Comparison of ENCODE assay signal across 8 mouse cellular contexts in genomic region chr9:45412287-45412686, GRCm38 (mm10). TPM values are rescaled to one million over a fixed set of nuclear protein-coding genes. Genes with fewer than 3 reads are reported as not detected.
DNase-seq lines count a peak whose midpoint lies in the region; ATAC-seq and TF ChIP-seq lines count a peak whose summit lies in the region.

No protein-coding gene starts in this region.

- H3K36me3 ChIP-seq in megakaryocyte, embryonic 14.5 days (replicated peaks; ENCODE audit: low read length), result no peaks in the 10 kb centered on the region

- no peaks in the 10 kb centered on the region for H3K4me1 ChIP-seq in cortical plate, adult 2 months (ENCODE audit: control insufficient read depth, insufficient read depth, low read length)
- peaks cover 40% of the 10 kb centered on the region for H3K4me1 ChIP-seq in megakaryocyte, embryonic 14.5 days

- DNase-seq in gastrocnemius, postnatal 14 days, result peak; percentile 87
- peak; percentile 94 for DNase-seq in induced T-regulatory cell, adult 2 months (ENCODE audit: low read depth)
- DNase-seq in left cerebral cortex, adult 2 months (ENCODE audit: extremely low spot score in 1 of 2, low spot score in 2 of 2), result peak; percentile 82 to 92
- DNase-seq in right cerebral cortex, postnatal 10 days (ENCODE audit: low spot score in 2 of 2), result peak; percentile 87 to 93
- peak; percentile 92 for DNase-seq in urinary bladder, postnatal 14 days (ENCODE audit: low spot score)

- peak; percentile 64 for ATAC-seq in activated CD4-positive, CD25-positive, alpha-beta regulatory T cell, adult 4 months

- H3K4me3 ChIP-seq in cortical plate, adult 2 months (ENCODE audit: insufficient read depth, low read length), result no peak overlapping the region
- no peak overlapping the region for H3K4me3 ChIP-seq in left cerebral cortex, adult 2 months
- H3K4me3 ChIP-seq in megakaryocyte, embryonic 14.5 days (replicated peaks), result peak overlapping the region; percentile 74

- TF ChIP-seq CTCF in cortical plate, adult 2 months (IDR thresholded peaks at IDR 0.05; ENCODE audit: extremely low read depth, insufficient read depth, low read length), result peak; percentile 85
- TF ChIP-seq CTCF in left cerebral cortex, adult 2 months (IDR thresholded peaks at IDR 0.05), result peak; percentile 93

- peaks cover 5% of the 10 kb centered on the region; the same call in 1 of the 2 replicates for H3K9me3 ChIP-seq in megakaryocyte, embryonic 14.5 days

- H3K27me3 ChIP-seq in megakaryocyte, embryonic 14.5 days (replicated peaks), result peaks cover 53% of the 10 kb centered on the region

- TF ChIP-seq POLR2A in cortical plate, adult 2 months (IDR thresholded peaks at IDR 0.05; ENCODE audit: extremely low read depth, insufficient read depth, low read length), result no peak

- H3K27ac ChIP-seq in cortical plate, adult 2 months (ENCODE audit: insufficient read depth, low read length), result no peak overlapping the region
- H3K27ac ChIP-seq in left cerebral cortex, adult 2 months, result no peak overlapping the region

- intact Hi-C loops in gastrocnemius, postnatal 14 days (cut with DNase I; ENCODE audit: low total_unique reads), result loop anchor here (5.0 to 10.0 kb wide), 2 partner anchors 187 to 330 kb away; no protein-coding TSS in a partner anchor
- intact Hi-C loops in left cerebral cortex, adult 2 months (cut with DNase I), result loop anchor here (1.0 to 2.0 kb wide), 2 partner anchors 342 to 417 kb away; partner anchors contain the start of gene Cep164

RNA-seq across cellular contexts. Expression of gene Fxyd2, which starts 12.8 kb away (rescaled TPM):
- polyA plus RNA-seq in activated CD4-positive, CD25-positive, alpha-beta regulatory T cell, adult 4 months (2017; shearing (Covaris generic)), result 1 to 10 TPM in 1 of 2 experiments, not detected in 1; 4.3 TPM
- 14.4 and 16.9 TPM in 2 replicates for polyA plus RNA-seq in cortical plate, adult 2 months (2012; rRNA removed)
- 1 to 10 TPM; 1.4 to 1.5 TPM for total RNA-seq in gastrocnemius, postnatal 14 days (2021)
- total RNA-seq in left cerebral cortex, adult 2 months (2021), result 1 to 10 TPM; 4.8 to 6.5 TPM
- 0.64 and 7.6 TPM in 2 replicates for polyA plus RNA-seq in megakaryocyte, embryonic 14.5 days (2012; ENCODE audit: insufficient read depth, low replicate concordance)

RNA-seq across cellular contexts. Expression of gene Dscaml1, which starts 14.1 kb away (rescaled TPM):
- not detected for polyA plus RNA-seq in activated CD4-positive, CD25-positive, alpha-beta regulatory T cell, adult 4 months (2017; shearing (Covaris generic))
- 29.7 and 30.0 TPM in 2 replicates for polyA plus RNA-seq in cortical plate, adult 2 months (2012; rRNA removed)
- under 1 TPM in 1 of 2 experiments, not detected in 1; 0.21 TPM for total RNA-seq in gastrocnemius, postnatal 14 days (2021)
- total RNA-seq in left cerebral cortex, adult 2 months (2021), result 10 to 100 TPM; 58.0 to 61.5 TPM
- polyA plus RNA-seq in megakaryocyte, embryonic 14.5 days (2012; ENCODE audit: insufficient read depth, low replicate concordance), result not detected in 2 replicates

RNA-seq across cellular contexts. Expression of gene Fxyd6, which starts 42.3 kb away (rescaled TPM):
- polyA plus RNA-seq in activated CD4-positive, CD25-positive, alpha-beta regulatory T cell, adult 4 months (2017; shearing (Covaris generic)), result 1 to 10 TPM in 1 of 2 experiments, not detected in 1; 1.1 TPM
- 137 and 139 TPM in 2 replicates for polyA plus RNA-seq in cortical plate, adult 2 months (2012; rRNA removed)
- total RNA-seq in gastrocnemius, postnatal 14 days (2021), result 10 to 100 TPM; 36.6 to 44.5 TPM
- 100 to 1,000 TPM; 106 to 107 TPM for total RNA-seq in left cerebral cortex, adult 2 months (2021)
- not detected in 2 replicates for polyA plus RNA-seq in megakaryocyte, embryonic 14.5 days (2012; ENCODE audit: insufficient read depth, low replicate concordance)

Comparison
In these comparisons a context has a peak if more than half of its experiments do, and no peak if none do; other contexts are left out.
1. RNA of gene Dscaml1, which starts 14.1 kb away (polyA plus RNA-seq): 29.7 to 30.0 TPM in cortical plate, adult 2 months; not detected in activated CD4-positive, CD25-positive, alpha-beta regulatory T cell, adult 4 months and not detected in megakaryocyte, embryonic 14.5 days; every median in the first group is over 10 times any median in the second.
2. RNA of gene Fxyd6, which starts 42.3 kb away (polyA plus RNA-seq): 137 to 139 TPM in cortical plate, adult 2 months; 1.1 TPM in activated CD4-positive, CD25-positive, alpha-beta regulatory T cell, adult 4 months and not detected in megakaryocyte, embryonic 14.5 days; every median in the first group is over 10 times any median in the second.
3. Peak in every context shown above with its lines, with median percentiles within 50 percentile points of each other: DNase-seq.